Mouse (Mus musculus): ENCODE results near the gene Ilf3. TPM values are rescaled to one million over a fixed set of nuclear protein-coding genes. Genes with fewer than 3 reads are reported as not detected.

Gene Ilf3
- total RNA-seq, 1 experiment: 159 TPM

DNA sequence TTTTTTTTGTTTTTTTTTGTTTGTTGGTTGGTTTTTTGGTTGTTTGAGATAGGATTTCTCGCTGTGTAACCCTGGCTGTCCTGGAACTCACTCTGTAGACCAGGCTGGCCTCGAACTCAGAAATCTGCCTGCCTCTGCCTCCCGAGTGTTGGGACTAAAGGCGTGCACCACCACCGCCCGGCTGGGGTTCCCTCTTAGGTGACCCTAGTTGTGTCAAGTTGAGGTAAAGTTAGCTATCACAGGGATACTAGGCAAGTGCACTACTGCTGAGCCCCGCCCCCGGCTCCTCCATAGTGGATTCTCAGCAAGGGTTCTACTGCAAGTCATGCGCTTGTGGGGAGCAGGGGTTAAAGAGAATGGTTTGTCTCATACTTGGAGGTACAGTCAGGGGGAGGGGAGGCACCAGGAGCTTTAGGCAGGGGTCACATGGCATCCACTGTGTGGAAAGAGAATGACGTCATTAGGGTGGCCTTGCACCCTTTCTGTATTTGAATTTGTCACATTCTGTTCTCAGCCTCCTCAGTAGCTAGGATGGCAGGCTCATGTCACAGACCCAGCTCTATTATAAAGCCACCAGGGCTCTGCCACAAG lies 37.9 kb upstream of the Ilf3 start:
- in situ Hi-C loops (cut with MboI; ENCODE audit: low sequenced_read_pairs in 2 of 2, unreplicated experiment in 2 of 2): no loop called here
- TF ChIP-seq ZC3H11A (IDR thresholded peaks at IDR 0.05; ENCODE audit: borderline replicate concordance, low read depth, low read length): no peak
- TF ChIP-seq CHD2 (IDR thresholded peaks at IDR 0.05; ENCODE audit: low read depth, low read length): no peak
- TF ChIP-seq HCFC1 (IDR thresholded peaks at IDR 0.05; ENCODE audit: borderline replicate concordance, insufficient read depth, low read length): no peak
- TF ChIP-seq MAFK (IDR thresholded peaks at IDR 0.05; ENCODE audit: insufficient read depth, low read depth, low read length): no peak
- no peak for TF ChIP-seq ZNF384 (IDR thresholded peaks at IDR 0.05; ENCODE audit: low read depth, low read length)
- H3K27ac ChIP-seq (ENCODE audit: insufficient read depth, low read depth, low read length, poor library complexity, severe bottlenecking): no peak overlapping the region

DNA sequence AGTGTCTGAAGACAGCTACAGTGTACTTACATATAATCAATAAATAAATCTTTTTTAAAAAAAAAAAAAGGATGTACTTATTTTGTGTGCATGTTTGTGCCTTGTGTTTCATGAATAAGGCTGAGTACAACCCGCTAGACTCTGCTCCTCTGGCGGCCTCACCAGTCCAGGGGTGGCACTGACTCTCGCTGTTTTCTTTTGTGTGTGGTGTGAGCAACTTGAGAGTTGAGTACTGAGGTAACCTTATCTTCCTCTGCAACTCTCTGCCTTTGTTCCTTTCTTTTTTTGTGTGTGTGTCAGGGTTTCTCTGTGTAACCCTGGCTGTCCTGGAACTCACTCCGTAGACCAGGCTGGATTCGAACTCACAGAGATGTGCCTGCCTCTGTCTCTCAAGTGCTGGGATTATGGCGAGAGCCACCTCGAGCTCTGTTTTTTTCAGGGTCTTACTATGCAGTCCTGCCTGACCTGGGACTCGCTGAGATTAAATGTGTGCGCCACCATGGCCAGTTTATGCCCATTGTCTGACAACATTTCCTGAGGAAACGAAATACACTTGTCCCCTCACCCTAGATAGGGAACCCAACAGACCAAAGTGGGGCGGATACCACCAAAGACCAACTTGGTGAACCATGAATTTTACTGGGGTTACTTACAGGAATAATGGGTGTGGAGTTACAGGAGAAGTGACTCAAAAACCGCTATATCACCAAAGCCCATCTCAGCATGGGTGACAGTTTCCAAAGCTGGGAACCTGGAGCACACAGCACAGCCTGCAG lies 36.1 kb upstream of the Ilf3 start:
- no peak for DNase-seq (ENCODE audit: low read depth, low spot score)
- H3K27ac ChIP-seq (ENCODE audit: insufficient read depth, low read depth, low read length, poor library complexity, severe bottlenecking): no peak overlapping the region
- in situ Hi-C loops (cut with MboI; ENCODE audit: low sequenced_read_pairs in 2 of 2, unreplicated experiment in 2 of 2): no loop called here
- no peaks in the 10 kb centered on the region for H3K36me3 ChIP-seq (ENCODE audit: control insufficient read depth, insufficient read depth, low read length, poor library complexity, severe bottlenecking)
- peaks cover 0 to 10% of the 10 kb centered on the region in 2 experiments; a peak in 2 of 4 replicates for H3K4me1 ChIP-seq (ENCODE audit: control insufficient read depth in 2 of 2, insufficient read depth in 2 of 2, low read length in 2 of 2, poor library complexity in 1 of 2)
- no peak overlapping the region for H3K9ac ChIP-seq (ENCODE audit: insufficient read depth, low read depth, low read length, poor library complexity, severe bottlenecking)
- TF ChIP-seq MAFK (IDR thresholded peaks at IDR 0.05; ENCODE audit: insufficient read depth, low read depth, low read length) (no peak), ZC3H11A (IDR thresholded peaks at IDR 0.05; ENCODE audit: borderline replicate concordance, low read depth, low read length) (no peak), HCFC1 (IDR thresholded peaks at IDR 0.05; ENCODE audit: borderline replicate concordance, insufficient read depth, low read length) (no peak), ZNF384 (IDR thresholded peaks at IDR 0.05; ENCODE audit: low read depth, low read length) (no peak), CHD2 (IDR thresholded peaks at IDR 0.05; ENCODE audit: low read depth, low read length) (no peak)
- no peak overlapping the region for H3K4me3 ChIP-seq (ENCODE audit: insufficient read depth in 1 of 2, low read depth in 1 of 2, low read length in 2 of 2, poor library complexity in 1 of 2, severe bottlenecking in 1 of 2)
- no peaks in the 10 kb centered on the region for H3K9me3 ChIP-seq (ENCODE audit: control insufficient read depth, insufficient read depth, low read depth, low read length)

More for the DNA sequence above, 37.9 kb upstream of the Ilf3 start:
- Histone ChIP-seq H3K9ac (ENCODE audit: insufficient read depth, low read depth, low read length, poor library complexity, severe bottlenecking) (no peak overlapping the region), H3K4me3 (ENCODE audit: insufficient read depth in 1 of 2, low read depth in 1 of 2, low read length in 2 of 2, poor library complexity in 1 of 2, severe bottlenecking in 1 of 2) (no peak overlapping the region), H3K9me3 (ENCODE audit: control insufficient read depth, insufficient read depth, low read depth, low read length) (no peaks in the 10 kb centered on the region), H3K36me3 (ENCODE audit: control insufficient read depth, insufficient read depth, low read length, poor library complexity, severe bottlenecking) (no peaks in the 10 kb centered on the region), H3K4me1 (ENCODE audit: control insufficient read depth in 2 of 2, insufficient read depth in 2 of 2, low read length in 2 of 2, poor library complexity in 1 of 2) (peaks cover 0 to 10% of the 10 kb centered on the region in 2 experiments; a peak in 2 of 4 replicates)
- DNase-seq (ENCODE audit: low read depth, low spot score): no peak

DNA sequence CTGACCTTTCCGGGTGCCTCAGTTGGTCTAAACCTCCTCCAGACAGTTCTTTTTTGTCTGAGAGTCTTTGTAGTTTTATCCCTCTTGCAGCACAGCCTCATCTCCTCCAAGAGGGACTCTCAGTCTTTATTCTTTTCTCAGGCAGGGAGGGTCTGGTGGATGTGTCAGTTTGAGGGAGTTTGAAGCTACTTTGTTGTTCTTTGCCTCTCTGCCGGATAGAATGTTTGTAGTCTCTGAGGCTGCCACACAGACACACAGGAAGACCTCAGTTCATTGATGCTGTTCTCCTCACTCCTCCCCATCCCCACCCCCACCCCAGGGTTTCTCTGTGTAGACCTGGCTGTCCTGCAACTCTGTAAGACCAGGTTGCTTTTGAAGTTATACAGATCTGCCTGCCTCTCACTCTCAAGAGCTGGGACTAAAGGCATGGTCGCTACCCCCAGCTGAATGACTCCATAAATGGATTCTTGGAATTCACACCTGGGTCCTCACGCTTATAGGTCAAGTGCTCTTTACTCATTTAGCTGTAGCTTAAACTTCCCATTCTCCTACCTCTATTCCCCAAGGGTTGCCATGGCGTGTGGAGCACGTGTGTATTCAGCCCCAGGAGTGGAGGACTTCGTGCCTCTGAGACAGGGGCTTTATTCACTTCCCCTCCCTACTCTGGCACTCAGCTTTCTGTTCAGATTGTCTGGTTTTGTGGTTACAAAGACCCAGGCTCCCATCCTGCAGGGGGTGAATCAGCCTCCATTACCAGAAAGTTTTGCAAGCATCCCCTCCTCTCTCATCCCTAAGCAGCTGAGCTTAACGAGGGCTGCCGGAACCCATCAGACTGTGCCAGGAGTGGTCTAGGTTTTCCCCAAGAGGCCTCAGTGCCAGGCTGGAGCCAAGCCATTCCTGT lies 35.3 kb upstream of the Ilf3 start:
- in situ Hi-C loops (cut with MboI; ENCODE audit: low sequenced_read_pairs in 2 of 2, unreplicated experiment in 2 of 2): no loop called here
- Histone ChIP-seq H3K36me3 (ENCODE audit: control insufficient read depth, insufficient read depth, low read length, poor library complexity, severe bottlenecking) (no peaks in the 10 kb centered on the region), H3K9me3 (ENCODE audit: control insufficient read depth, insufficient read depth, low read depth, low read length) (no peaks in the 10 kb centered on the region), H3K4me3 (ENCODE audit: insufficient read depth in 1 of 2, low read depth in 1 of 2, low read length in 2 of 2, poor library complexity in 1 of 2, severe bottlenecking in 1 of 2) (no peak overlapping the region), H3K4me1 (ENCODE audit: control insufficient read depth in 2 of 2, insufficient read depth in 2 of 2, low read length in 2 of 2, poor library complexity in 1 of 2) (peaks cover 0 to 13% of the 10 kb centered on the region in 2 experiments; a peak in 2 of 4 replicates), H3K27ac (ENCODE audit: insufficient read depth, low read depth, low read length, poor library complexity, severe bottlenecking) (peak overlapping the region; percentile 18; the same call in 1 of the 2 replicates), H3K9ac (ENCODE audit: insufficient read depth, low read depth, low read length, poor library complexity, severe bottlenecking) (0 out of 2 replicates have a peak overlapping the region, but pooled peaks have one; percentile 27)
- DNase-seq (ENCODE audit: low read depth, low spot score): no peak
- TF ChIP-seq ZC3H11A (IDR thresholded peaks at IDR 0.05; ENCODE audit: borderline replicate concordance, low read depth, low read length): no peak
- TF ChIP-seq HCFC1 (IDR thresholded peaks at IDR 0.05; ENCODE audit: borderline replicate concordance, insufficient read depth, low read length): no peak
- no peak for TF ChIP-seq CHD2 (IDR thresholded peaks at IDR 0.05; ENCODE audit: low read depth, low read length)
- no peak for TF ChIP-seq ZNF384 (IDR thresholded peaks at IDR 0.05; ENCODE audit: low read depth, low read length)
- TF ChIP-seq MAFK (IDR thresholded peaks at IDR 0.05; ENCODE audit: insufficient read depth, low read depth, low read length): no peak

DNA sequence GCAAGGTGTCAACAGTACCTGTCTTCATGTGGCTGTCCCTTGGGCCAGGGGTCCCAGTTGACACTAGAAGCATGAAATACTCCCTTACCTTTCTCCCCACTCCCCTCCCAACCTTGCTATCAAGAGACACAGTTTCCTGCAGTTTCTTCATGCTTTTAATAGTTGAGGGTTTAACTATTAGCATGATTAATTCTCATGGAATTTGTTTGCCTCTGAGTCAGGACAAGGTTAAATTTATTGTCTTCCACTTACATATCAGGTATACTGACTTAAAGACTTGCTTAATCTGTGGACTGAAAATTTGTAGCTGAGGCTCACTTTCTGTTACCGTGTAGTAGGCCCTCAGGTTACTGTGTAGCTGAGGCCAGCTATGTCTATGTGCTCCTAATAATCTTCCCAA lies 34.1 kb upstream of the Ilf3 start:
- Histone ChIP-seq H3K9ac (ENCODE audit: insufficient read depth, low read depth, low read length, poor library complexity, severe bottlenecking) (no peak overlapping the region), H3K27ac (ENCODE audit: insufficient read depth, low read depth, low read length, poor library complexity, severe bottlenecking) (no peak overlapping the region), H3K4me1 (ENCODE audit: control insufficient read depth in 2 of 2, insufficient read depth in 2 of 2, low read length in 2 of 2, poor library complexity in 1 of 2) (peaks cover 0 to 14% of the 10 kb centered on the region in 2 experiments; a peak in 2 of 4 replicates), H3K9me3 (ENCODE audit: control insufficient read depth, insufficient read depth, low read depth, low read length) (no peaks in the 10 kb centered on the region), H3K4me3 (ENCODE audit: insufficient read depth in 1 of 2, low read depth in 1 of 2, low read length in 2 of 2, poor library complexity in 1 of 2, severe bottlenecking in 1 of 2) (no peak overlapping the region), H3K36me3 (ENCODE audit: control insufficient read depth, insufficient read depth, low read length, poor library complexity, severe bottlenecking) (no peaks in the 10 kb centered on the region)
- DNase-seq (ENCODE audit: low read depth, low spot score): no peak
- TF ChIP-seq ZNF384 (IDR thresholded peaks at IDR 0.05; ENCODE audit: low read depth, low read length): no peak
- TF ChIP-seq MAFK (IDR thresholded peaks at IDR 0.05; ENCODE audit: insufficient read depth, low read depth, low read length): no peak
- in situ Hi-C loops (cut with MboI; ENCODE audit: low sequenced_read_pairs in 2 of 2, unreplicated experiment in 2 of 2): no loop called here
